Mouse (Mus musculus): ENCODE measurements around the gene Mpeg1. TPM values are rescaled to one million over a fixed set of nuclear protein-coding genes. Genes with fewer than 3 reads are reported as not detected.

Mpeg1 gene
- polyA plus RNA-seq, 1 experiment from 2014 or later, result 0.63 TPM

GRCm38 (mm10) chr19:12499485-12499884 is 38.9 kb downstream of the Mpeg1 start:
- Histone ChIP-seq H3K36me3 (ENCODE audit: insufficient read depth) (0 out of 2 replicates have a peak, but pooled peaks cover 3% of the 10 kb centered on the region), H3K27me3 (ENCODE audit: insufficient read depth, low read length) (no peaks in the 10 kb centered on the region), H3K4me2 (peak overlapping the region; percentile 89), H3K9me3 (ENCODE audit: low read depth, low read length) (no peaks in the 10 kb centered on the region), H3K27ac (ENCODE audit: low read depth) (no peak overlapping the region), H3K4me3 (ENCODE audit: low read depth, low read length) (peak overlapping the region; percentile 72), H3K9ac (peak overlapping the region; percentile 83; the same call in 1 of the 2 replicates), H3K4me1 (ENCODE audit: insufficient read depth) (0 out of 2 replicates have a peak, but pooled peaks cover 7% of the 10 kb centered on the region)
- no peak for TF ChIP-seq CTCF (IDR thresholded peaks at IDR 0.05; ENCODE audit: low read depth)
- DNase-seq (no peak), ATAC-seq (ENCODE audit: insufficient read depth) (no peak)
- WGBS, result 17% methylated on average over 2 of the region's 2 CpGs

GRCm38 (mm10) chr19:12500124-12500523 is 39.5 kb downstream of the Mpeg1 start:
- DNase-seq, result peak; percentile 69
- peak; percentile 36; the same call in 1 of the 2 replicates for ATAC-seq (ENCODE audit: insufficient read depth)
- 0 out of 2 replicates have a peak, but pooled peaks cover 3% of the 10 kb centered on the region for H3K36me3 ChIP-seq (ENCODE audit: insufficient read depth)
- H3K9ac ChIP-seq, result peak overlapping the region; percentile 83
- H3K4me3 ChIP-seq (ENCODE audit: low read depth, low read length), result peak overlapping the region; percentile 72
- H3K27ac ChIP-seq (ENCODE audit: low read depth), result no peak overlapping the region; the same call in 1 of the 2 replicates
- 20% methylated on average over 3 of the region's 3 CpGs for WGBS
- TF ChIP-seq CTCF (IDR thresholded peaks at IDR 0.05; ENCODE audit: low read depth), result no peak
- no peaks in the 10 kb centered on the region for H3K27me3 ChIP-seq (ENCODE audit: insufficient read depth, low read length)
- H3K4me2 ChIP-seq, result peak overlapping the region; percentile 89
- 0 out of 2 replicates have a peak, but pooled peaks cover 7% of the 10 kb centered on the region for H3K4me1 ChIP-seq (ENCODE audit: insufficient read depth)
- no peaks in the 10 kb centered on the region for H3K9me3 ChIP-seq (ENCODE audit: low read depth, low read length)

- under 1% methylated on average over 35 of the region's 38 CpGs for WGBS
- Histone ChIP-seq H3K4me2 (peak overlapping the region; percentile 89), H3K9me3 (ENCODE audit: low read depth, low read length) (no peaks in the 10 kb centered on the region), H3K4me1 (ENCODE audit: insufficient read depth) (0 out of 2 replicates have a peak, but pooled peaks cover 7% of the 10 kb centered on the region), H3K27me3 (ENCODE audit: insufficient read depth, low read length) (no peaks in the 10 kb centered on the region), H3K4me3 (ENCODE audit: low read depth, low read length) (peak overlapping the region; percentile 72), H3K27ac (ENCODE audit: low read depth) (peak overlapping the region; percentile 93), H3K9ac (peak overlapping the region; percentile 83), H3K36me3 (ENCODE audit: insufficient read depth) (0 out of 2 replicates have a peak, but pooled peaks cover 3% of the 10 kb centered on the region)
- TF ChIP-seq CTCF (IDR thresholded peaks at IDR 0.05; ENCODE audit: low read depth), result no peak; the same call in 1 of the 2 replicates
- DNase-seq, result peak; percentile 51
- ATAC-seq (ENCODE audit: insufficient read depth), result peak; percentile 66
These were observed 40.3 kb downstream of the Mpeg1 start for GRCm38 (mm10) chr19:12500881-12501311.

- Histone ChIP-seq H3K36me3 (ENCODE audit: insufficient read depth) (0 out of 2 replicates have a peak, but pooled peaks cover 3% of the 10 kb centered on the region), H3K9ac (peak within 1 kb of the TSS; percentile 83), H3K27ac (ENCODE audit: low read depth) (peak within 1 kb of the TSS; percentile 93), H3K27me3 (ENCODE audit: insufficient read depth, low read length) (no peaks in the 10 kb centered on the region), H3K4me2 (peak within 1 kb of the TSS; percentile 89), H3K4me1 (ENCODE audit: insufficient read depth) (0 out of 2 replicates have a peak, but pooled peaks cover 7% of the 10 kb centered on the region), H3K9me3 (ENCODE audit: low read depth, low read length) (no peaks in the 10 kb centered on the region), H3K4me3 (ENCODE audit: low read depth, low read length) (peak within 1 kb of the TSS; percentile 72)
- peak; percentile 92 for ATAC-seq (ENCODE audit: insufficient read depth)
- peak; percentile 98 for TF ChIP-seq CTCF (IDR thresholded peaks at IDR 0.05; ENCODE audit: low read depth)
- under 1% methylated on average over 80 of the region's 80 CpGs for WGBS
- DNase-seq, result peak; percentile 98
These were observed 41.1 kb downstream of the Mpeg1 start, which contains the start of gene Dtx4 for GRCm38 (mm10) chr19:12501370-12502347. Gene Dtx4 (minus strand): TSS chr19:12501454.

- 63% methylated on average over 7 of the region's 7 CpGs for whole genome bisulfite sequencing
- Histone ChIP-seq H3K36me3 (ENCODE audit: insufficient read depth) (no peaks in the 10 kb centered on the region), H3K27ac (ENCODE audit: low read depth) (no peak overlapping the region), H3K4me3 (ENCODE audit: low read depth, low read length) (no peak overlapping the region), H3K4me2 (no peak overlapping the region), H3K4me1 (ENCODE audit: insufficient read depth) (0 out of 2 replicates have a peak, but pooled peaks cover 7% of the 10 kb centered on the region), H3K27me3 (ENCODE audit: insufficient read depth, low read length) (no peaks in the 10 kb centered on the region), H3K9ac (no peak overlapping the region), H3K9me3 (ENCODE audit: low read depth, low read length) (no peaks in the 10 kb centered on the region)
- no peak for TF ChIP-seq CTCF (IDR thresholded peaks at IDR 0.05; ENCODE audit: low read depth)
- DNase-seq, result no peak
- no peak for ATAC-seq (ENCODE audit: insufficient read depth)
These were observed 42.2 kb downstream of the Mpeg1 start for GRCm38 (mm10) chr19:12502756-12503155.

GRCm38 (mm10) chr19:12514621-12515020 is 54.0 kb downstream of the Mpeg1 start:
- ATAC-seq (ENCODE audit: insufficient read depth) (no peak), DNase-seq (no peak)
- Histone ChIP-seq H3K4me1 (ENCODE audit: insufficient read depth) (no peaks in the 10 kb centered on the region), H3K4me2 (no peak overlapping the region), H3K36me3 (ENCODE audit: insufficient read depth) (no peaks in the 10 kb centered on the region), H3K4me3 (ENCODE audit: low read depth, low read length) (no peak overlapping the region), H3K27me3 (ENCODE audit: insufficient read depth, low read length) (no peaks in the 10 kb centered on the region), H3K9me3 (ENCODE audit: low read depth, low read length) (no peaks in the 10 kb centered on the region), H3K27ac (ENCODE audit: low read depth) (no peak overlapping the region), H3K9ac (no peak overlapping the region)
- TF ChIP-seq CTCF (IDR thresholded peaks at IDR 0.05; ENCODE audit: low read depth), result no peak

Other genes starting within 250 kb of the Mpeg1 start
- gene Olfr1432, start 228.2 kb upstream of the Mpeg1 start, polyA plus RNA-seq (2014; fragmentation: Nextera tagmentation; extraction: Ambion mirVana), result not detected in 2 replicates
- not detected in 2 replicates for gene Olfr262, start 219.1 kb upstream of the Mpeg1 start, polyA plus RNA-seq (2014; fragmentation: Nextera tagmentation; extraction: Ambion mirVana)
- not detected in 2 replicates for gene Olfr235, start 199.7 kb upstream of the Mpeg1 start, polyA plus RNA-seq (2014; fragmentation: Nextera tagmentation; extraction: Ambion mirVana)
- gene Olfr1434, start 180.9 kb upstream of the Mpeg1 start, polyA plus RNA-seq (2014; fragmentation: Nextera tagmentation; extraction: Ambion mirVana), result not detected in 2 replicates
- gene Olfr1436, start 161.6 kb upstream of the Mpeg1 start, polyA plus RNA-seq (2014; fragmentation: Nextera tagmentation; extraction: Ambion mirVana), result not detected in 2 replicates
- gene Olfr1437, start 135.7 kb upstream of the Mpeg1 start, polyA plus RNA-seq (2014; fragmentation: Nextera tagmentation; extraction: Ambion mirVana), result not detected in 2 replicates
- not detected in 2 replicates for gene Olfr1438-ps1, start 124.9 kb upstream of the Mpeg1 start, polyA plus RNA-seq (2014; fragmentation: Nextera tagmentation; extraction: Ambion mirVana)
- not detected in 2 replicates for gene Olfr1440, start 73.5 kb upstream of the Mpeg1 start, polyA plus RNA-seq (2014; fragmentation: Nextera tagmentation; extraction: Ambion mirVana)
- not detected in 2 replicates for gene Olfr1441, start 43.3 kb upstream of the Mpeg1 start, polyA plus RNA-seq (2014; fragmentation: Nextera tagmentation; extraction: Ambion mirVana)
- gene Pfpl, start 32.9 kb upstream of the Mpeg1 start, polyA plus RNA-seq (2014; fragmentation: Nextera tagmentation; extraction: Ambion mirVana), result not detected in 2 replicates
- gene Dtx4, start 40.7 kb downstream of the Mpeg1 start, polyA plus RNA-seq (2014; fragmentation: Nextera tagmentation; extraction: Ambion mirVana), result 17.2 and 17.7 TPM in 2 replicates
- 34.9 and 37.9 TPM in 2 replicates for gene Fam111a, start 85.0 kb downstream of the Mpeg1 start, polyA plus RNA-seq (2014; fragmentation: Nextera tagmentation; extraction: Ambion mirVana)
- not detected in 2 replicates for gene Gm4952, start 139.2 kb downstream of the Mpeg1 start, polyA plus RNA-seq (2014; fragmentation: Nextera tagmentation; extraction: Ambion mirVana)
- gene Glyat, start 172.5 kb downstream of the Mpeg1 start, polyA plus RNA-seq (2014; fragmentation: Nextera tagmentation; extraction: Ambion mirVana), result not detected in 2 replicates
- not detected in 2 replicates for gene Olfr1442, start 209.7 kb downstream of the Mpeg1 start, polyA plus RNA-seq (2014; fragmentation: Nextera tagmentation; extraction: Ambion mirVana)
- gene Olfr1443, start 217.3 kb downstream of the Mpeg1 start, polyA plus RNA-seq (2014; fragmentation: Nextera tagmentation; extraction: Ambion mirVana), result not detected in 2 replicates
- not detected in 2 replicates for gene Keg1, start 235.0 kb downstream of the Mpeg1 start, polyA plus RNA-seq (2014; fragmentation: Nextera tagmentation; extraction: Ambion mirVana)

Measured in lung, embryonic 14.5 days (tissue).